Mouse (Mus musculus): Measurements from ENCODE around the gene Epha1. TPM values are rescaled to one million over a fixed set of nuclear protein-coding genes. Genes with fewer than 3 reads are reported as not detected.

Epha1 gene
- polyA plus RNA-seq, 1 experiment, result 64.8 TPM

DNA sequence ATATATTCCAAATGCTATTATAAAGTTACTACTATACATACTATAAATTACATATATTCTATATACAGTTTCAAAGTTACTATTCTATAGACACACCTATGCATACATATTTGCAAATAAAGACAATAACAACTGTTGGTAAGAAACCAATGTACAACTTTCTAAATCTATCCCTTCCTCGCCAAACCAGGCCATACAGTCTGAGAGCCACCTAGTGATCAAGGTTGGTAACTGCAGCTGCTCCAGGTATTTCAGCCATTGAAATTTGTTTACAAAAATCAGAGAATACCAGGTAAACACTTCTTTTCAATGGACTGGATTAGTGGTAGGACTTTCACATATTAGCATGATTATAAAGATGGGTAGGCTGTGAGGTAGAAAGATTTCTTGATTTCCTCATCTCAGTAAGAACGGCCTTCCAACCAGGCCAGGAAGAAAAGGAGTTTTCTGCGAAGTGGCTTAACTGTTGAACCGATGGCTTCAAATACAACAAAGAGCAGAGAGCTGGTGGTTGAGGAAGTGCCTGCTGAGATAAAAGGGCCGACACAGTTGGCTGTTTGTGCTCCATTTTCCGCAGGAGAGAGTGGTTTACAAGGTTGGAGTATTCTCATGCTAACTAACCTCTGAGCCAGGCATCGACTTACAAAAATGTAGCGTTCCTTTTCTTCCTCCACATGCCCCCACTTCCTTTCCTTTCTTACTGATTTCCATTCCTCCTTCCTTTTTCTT lies 7.5 kb upstream of the Epha1 start:
- 38% methylated on average over 8 of the region's 8 CpGs for WGBS
- TF ChIP-seq POLR2A (IDR thresholded peaks at IDR 0.05; ENCODE audit: low read depth, low read length) (no peak), CTCF (IDR thresholded peaks at IDR 0.05; ENCODE audit: extremely low read depth, insufficient read length, insufficient replicate concordance, low read depth, low read length) (no peak)
- Histone ChIP-seq H3K27ac (ENCODE audit: insufficient read depth, low read depth, low read length) (no peak overlapping the region), H3K4me1 (ENCODE audit: control insufficient read depth, insufficient read depth, insufficient read length, low read length) (no peaks in the 10 kb centered on the region), H3K4me3 (ENCODE audit: low read depth, low read length) (no peak overlapping the region), H3K27me3 (ENCODE audit: control insufficient read depth, insufficient read depth, low read length) (no peaks in the 10 kb centered on the region), H3K36me3 (ENCODE audit: control insufficient read depth, insufficient read depth, low read length) (no peaks in the 10 kb centered on the region)

DNA sequence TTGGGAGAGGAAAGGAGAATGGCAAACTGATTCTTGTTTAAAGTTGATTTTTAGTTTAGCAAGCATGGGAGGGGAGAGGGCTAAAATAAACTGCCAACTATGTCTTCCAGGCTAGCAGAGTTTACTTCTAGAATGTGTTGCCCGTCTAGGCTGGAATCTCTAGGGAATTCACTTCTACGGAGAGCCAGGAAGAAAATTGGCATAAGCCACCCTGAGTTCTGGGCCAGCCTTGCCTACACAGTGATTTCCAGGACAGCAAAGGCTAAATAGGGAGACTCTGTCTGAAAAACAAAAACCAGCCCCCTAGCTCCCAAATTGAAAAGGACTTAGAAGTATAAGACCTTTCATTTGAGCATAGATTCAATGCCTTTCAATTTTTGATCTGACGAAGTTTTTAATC lies 6.5 kb upstream of the Epha1 start:
- no peaks in the 10 kb centered on the region for H3K4me1 ChIP-seq (ENCODE audit: control insufficient read depth, insufficient read depth, insufficient read length, low read length)
- H3K27ac ChIP-seq (ENCODE audit: insufficient read depth, low read depth, low read length), result no peak overlapping the region
- H3K27me3 ChIP-seq (ENCODE audit: control insufficient read depth, insufficient read depth, low read length), result no peaks in the 10 kb centered on the region
- 79% methylated on average over 3 of the region's 3 CpGs for WGBS
- no peak for TF ChIP-seq POLR2A (IDR thresholded peaks at IDR 0.05; ENCODE audit: low read depth, low read length)
- no peak for TF ChIP-seq CTCF (IDR thresholded peaks at IDR 0.05; ENCODE audit: extremely low read depth, insufficient read length, insufficient replicate concordance, low read depth, low read length)
- H3K36me3 ChIP-seq (ENCODE audit: control insufficient read depth, insufficient read depth, low read length), result no peaks in the 10 kb centered on the region
- H3K4me3 ChIP-seq (ENCODE audit: low read depth, low read length), result no peak overlapping the region

DNA sequence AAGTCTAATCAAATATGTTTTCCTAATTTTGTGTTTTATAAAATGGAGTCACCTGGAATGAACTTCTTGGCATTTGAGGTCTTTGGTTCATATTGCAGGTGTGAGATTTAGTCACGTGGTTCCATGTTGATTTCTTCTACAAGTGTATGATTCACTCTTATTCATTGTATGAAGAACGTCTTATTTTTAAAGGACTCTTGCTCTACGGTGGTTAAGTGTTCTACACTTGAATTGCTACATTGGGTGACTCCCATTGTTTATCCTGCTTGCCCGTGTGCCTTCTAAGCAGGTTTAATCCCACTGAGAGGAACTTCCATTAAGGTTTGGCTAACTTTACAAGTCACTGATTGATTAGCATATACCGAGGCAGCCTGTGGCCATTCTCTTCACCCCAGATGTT lies 4.2 kb upstream of the Epha1 start:
- WGBS, result 82% methylated on average over 5 of the region's 5 CpGs
- Histone ChIP-seq H3K27me3 (ENCODE audit: control insufficient read depth, insufficient read depth, low read length) (no peaks in the 10 kb centered on the region), H3K4me1 (ENCODE audit: control insufficient read depth, insufficient read depth, insufficient read length, low read length) (peaks cover 1% of the 10 kb centered on the region; the same call in 1 of the 2 replicates), H3K27ac (ENCODE audit: insufficient read depth, low read depth, low read length) (no peak overlapping the region), H3K36me3 (ENCODE audit: control insufficient read depth, insufficient read depth, low read length) (no peaks in the 10 kb centered on the region), H3K4me3 (ENCODE audit: low read depth, low read length) (no peak overlapping the region)
- TF ChIP-seq CTCF (IDR thresholded peaks at IDR 0.05; ENCODE audit: extremely low read depth, insufficient read length, insufficient replicate concordance, low read depth, low read length), result no peak
- no peak for TF ChIP-seq POLR2A (IDR thresholded peaks at IDR 0.05; ENCODE audit: low read depth, low read length)

DNA sequence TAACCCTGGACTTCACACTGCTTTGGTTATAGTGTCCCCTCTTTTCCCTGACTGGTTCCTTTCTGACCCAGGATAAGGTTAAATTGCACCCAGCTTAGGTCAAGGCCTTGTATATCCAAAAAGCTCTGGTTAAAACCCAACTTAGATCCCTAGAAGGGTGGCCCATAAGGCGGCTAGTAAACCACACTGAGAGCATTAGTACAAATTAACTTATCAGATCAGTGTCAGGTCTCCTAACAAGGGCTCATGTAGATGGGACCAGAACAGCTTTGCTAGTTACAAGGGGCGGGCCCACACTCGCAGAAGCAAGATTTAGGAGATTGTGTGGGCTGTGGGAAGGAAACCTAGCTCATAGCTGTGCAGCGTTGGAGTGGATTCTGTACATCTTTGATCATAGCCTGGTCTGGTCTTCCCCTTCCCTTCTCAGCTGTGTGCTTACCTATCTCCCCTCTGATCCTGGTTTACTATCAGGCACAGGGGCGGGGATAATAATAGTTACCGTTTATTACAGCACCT lies 3.5 kb upstream of the Epha1 start:
- no peaks in the 10 kb centered on the region for H3K36me3 ChIP-seq (ENCODE audit: control insufficient read depth, insufficient read depth, low read length)
- 71% methylated on average over 6 of the region's 6 CpGs for WGBS
- H3K4me3 ChIP-seq (ENCODE audit: low read depth, low read length), result no peak overlapping the region
- H3K27ac ChIP-seq (ENCODE audit: insufficient read depth, low read depth, low read length), result no peak overlapping the region
- H3K4me1 ChIP-seq (ENCODE audit: control insufficient read depth, insufficient read depth, insufficient read length, low read length), result peaks cover 4% of the 10 kb centered on the region
- no peak for TF ChIP-seq POLR2A (IDR thresholded peaks at IDR 0.05; ENCODE audit: low read depth, low read length)
- no peak for TF ChIP-seq CTCF (IDR thresholded peaks at IDR 0.05; ENCODE audit: extremely low read depth, insufficient read length, insufficient replicate concordance, low read depth, low read length)
- no peaks in the 10 kb centered on the region for H3K27me3 ChIP-seq (ENCODE audit: control insufficient read depth, insufficient read depth, low read length)

DNA sequence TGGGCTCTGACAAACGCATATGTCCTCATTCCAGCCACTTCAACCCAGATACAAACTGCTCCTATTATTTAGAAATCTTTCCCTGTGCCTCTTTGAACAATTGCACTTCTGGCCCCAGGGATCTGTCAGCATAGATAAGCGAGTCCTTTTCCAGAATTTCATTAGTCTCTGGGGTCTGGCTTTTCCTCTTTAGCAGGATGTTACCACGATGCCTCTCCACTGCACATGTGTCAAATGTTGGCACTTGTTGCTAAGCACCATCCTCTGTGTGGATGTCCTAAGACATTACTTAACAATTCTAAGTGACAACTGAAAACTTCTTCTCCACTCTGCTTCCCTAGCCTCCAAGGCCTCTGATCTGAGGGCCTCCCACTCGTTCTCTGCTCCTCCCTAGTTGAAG lies 2.9 kb upstream of the Epha1 start:
- no peak overlapping the region for H3K4me3 ChIP-seq (ENCODE audit: low read depth, low read length)
- H3K27me3 ChIP-seq (ENCODE audit: control insufficient read depth, insufficient read depth, low read length), result no peaks in the 10 kb centered on the region
- WGBS, result 61% methylated on average over 4 of the region's 4 CpGs
- no peak for TF ChIP-seq POLR2A (IDR thresholded peaks at IDR 0.05; ENCODE audit: low read depth, low read length)
- no peaks in the 10 kb centered on the region for H3K36me3 ChIP-seq (ENCODE audit: control insufficient read depth, insufficient read depth, low read length)
- peaks cover 7% of the 10 kb centered on the region for H3K4me1 ChIP-seq (ENCODE audit: control insufficient read depth, insufficient read depth, insufficient read length, low read length)
- H3K27ac ChIP-seq (ENCODE audit: insufficient read depth, low read depth, low read length), result no peak overlapping the region

DNA sequence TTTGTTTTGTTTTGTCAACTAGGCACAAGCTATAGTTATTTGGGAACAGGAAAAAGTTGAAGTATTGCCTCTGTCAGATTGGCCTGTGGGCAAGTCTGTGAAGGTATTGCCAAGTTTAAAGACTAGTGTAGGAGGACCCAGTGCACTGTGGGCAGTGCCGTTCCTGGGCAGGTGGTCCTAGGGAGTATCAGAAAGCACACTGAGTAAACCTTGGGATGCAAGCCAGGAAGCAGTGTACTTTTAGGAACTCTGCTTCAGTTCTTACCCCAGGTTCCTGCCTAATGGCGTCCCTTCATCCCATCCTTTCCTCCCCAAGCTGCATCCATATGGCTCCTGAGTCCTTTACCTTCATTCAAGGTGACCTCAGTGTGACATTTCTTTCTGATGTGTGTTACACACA lies 2.1 kb upstream of the Epha1 start:
- WGBS, result 88% methylated on average over 2 of the region's 2 CpGs
- Histone ChIP-seq H3K4me1 (ENCODE audit: control insufficient read depth, insufficient read depth, insufficient read length, low read length) (peaks cover 12% of the 10 kb centered on the region), H3K4me3 (ENCODE audit: low read depth, low read length) (no peak overlapping the region), H3K36me3 (ENCODE audit: control insufficient read depth, insufficient read depth, low read length) (no peaks in the 10 kb centered on the region), H3K27me3 (ENCODE audit: control insufficient read depth, insufficient read depth, low read length) (no peaks in the 10 kb centered on the region), H3K27ac (ENCODE audit: insufficient read depth, low read depth, low read length) (no peak overlapping the region)
- TF ChIP-seq POLR2A (IDR thresholded peaks at IDR 0.05; ENCODE audit: low read depth, low read length) (no peak), CTCF (IDR thresholded peaks at IDR 0.05; ENCODE audit: extremely low read depth, insufficient read length, insufficient replicate concordance, low read depth, low read length) (no peak)

DNA sequence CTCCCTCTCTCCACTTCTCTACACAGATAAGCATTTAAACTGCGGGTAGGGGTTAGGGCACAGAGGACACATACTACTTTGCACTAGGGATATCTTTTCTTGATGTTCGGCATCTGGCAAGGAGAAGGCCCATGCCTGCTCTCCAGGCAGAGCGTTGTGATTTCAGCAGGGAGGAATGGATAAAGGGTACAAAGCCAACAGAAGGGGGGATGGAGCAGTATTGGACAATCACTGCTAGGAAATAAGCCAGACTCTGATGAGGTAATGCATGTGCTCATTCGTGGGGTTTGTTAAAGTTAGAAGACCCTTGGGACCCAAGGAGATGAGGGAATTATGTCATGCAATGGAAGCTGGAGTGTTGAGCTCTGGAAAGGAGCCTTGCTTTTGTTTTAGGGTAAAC lies 1.6 kb upstream of the Epha1 start:
- TF ChIP-seq POLR2A (IDR thresholded peaks at IDR 0.05; ENCODE audit: low read depth, low read length) (no peak), CTCF (IDR thresholded peaks at IDR 0.05; ENCODE audit: extremely low read depth, insufficient read length, insufficient replicate concordance, low read depth, low read length) (no peak)
- 85% methylated on average over 4 of the region's 4 CpGs for WGBS

More for the DNA sequence above, 1.6 kb upstream of the Epha1 start:
- H3K27me3 ChIP-seq (ENCODE audit: control insufficient read depth, insufficient read depth, low read length), result no peaks in the 10 kb centered on the region
- no peak overlapping the region for H3K4me3 ChIP-seq (ENCODE audit: low read depth, low read length)
- H3K27ac ChIP-seq (ENCODE audit: insufficient read depth, low read depth, low read length), result no peak overlapping the region
- no peaks in the 10 kb centered on the region for H3K36me3 ChIP-seq (ENCODE audit: control insufficient read depth, insufficient read depth, low read length)
- H3K4me1 ChIP-seq (ENCODE audit: control insufficient read depth, insufficient read depth, insufficient read length, low read length), result peaks cover 12% of the 10 kb centered on the region
